Mouse (Mus musculus) spleen, adult 2 months (tissue): ENCODE measurements at regions not wholly inside any gene's neighbourhood (a gene's known extent, or its start where the extent isn't known, plus 50 kb on each side); places are given as distances from the start of the nearest gene placed in this dataset.

Experiments used
- CTCF ChIP-seq: fragments of 200-500 bp; IDR thresholded peaks from 2 replicates; pipeline ENCODE4 v1.5.1; 2011; ENCODE audit warnings: mild to moderate bottlenecking, inconsistent platforms; ENCODE audit not compliant: insufficient read depth, insufficient read length, insufficient replicate concordance; ENCODE audit errors: extremely low read depth
- POLR2A ChIP-seq: fragments of 200-500 bp; IDR thresholded peaks from 2 replicates; pipeline ENCODE4 v1.6.1; 2011; ENCODE audit warnings: low read depth, low read length, inconsistent platforms

DNA sequence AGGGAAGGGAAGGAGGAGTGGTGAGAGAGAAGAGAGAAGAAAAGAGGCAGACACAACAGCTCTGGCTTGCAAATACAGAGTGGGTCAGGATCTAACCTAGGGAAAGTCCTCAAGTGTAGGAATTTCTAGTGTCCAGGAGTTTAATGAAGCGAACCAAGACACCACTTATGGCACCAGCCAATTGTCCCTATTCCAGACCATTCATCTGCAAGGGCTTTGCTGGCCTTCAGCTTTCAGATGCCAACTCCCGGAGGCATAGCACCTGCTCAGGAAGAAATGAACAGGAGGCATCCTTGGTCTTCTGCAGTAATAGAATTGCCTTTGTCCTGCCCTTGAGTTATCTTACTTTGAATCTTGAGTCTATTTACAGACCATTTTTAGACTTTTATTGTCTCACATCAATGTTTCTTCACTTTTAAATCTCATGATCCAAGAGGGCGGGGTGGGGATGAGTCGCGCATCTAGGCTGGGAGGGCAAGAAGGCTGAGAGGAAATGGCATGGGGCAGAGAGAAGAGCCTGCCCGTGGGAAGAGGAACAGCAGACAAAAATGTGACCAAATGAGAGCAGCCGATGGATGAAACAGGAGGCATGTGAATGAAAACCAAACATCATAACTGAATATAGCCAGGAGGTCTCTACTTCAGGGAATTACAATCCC lies 190.1 kb upstream of the Hmga2 start:
- TF ChIP-seq CTCF (no peak), POLR2A (no peak)
